Mouse (Mus musculus) cerebellum, postnatal 36 days (tissue): ENCODE measurements around the gene Olfr926.
"Not testable (repeated sequence)": the region's sequence is repeated elsewhere in the genome, so short reads cannot be mapped to it uniquely, and the experiment has no call there.

Experiments used
- DNase-seq, 2 experiments: peaks; one replicate each; pipeline ENCODE4 v3.0.0; 2021 to 2022; ENCODE audit warnings: mixed read lengths in 2 of 2

Gene Olfr926

DNA sequence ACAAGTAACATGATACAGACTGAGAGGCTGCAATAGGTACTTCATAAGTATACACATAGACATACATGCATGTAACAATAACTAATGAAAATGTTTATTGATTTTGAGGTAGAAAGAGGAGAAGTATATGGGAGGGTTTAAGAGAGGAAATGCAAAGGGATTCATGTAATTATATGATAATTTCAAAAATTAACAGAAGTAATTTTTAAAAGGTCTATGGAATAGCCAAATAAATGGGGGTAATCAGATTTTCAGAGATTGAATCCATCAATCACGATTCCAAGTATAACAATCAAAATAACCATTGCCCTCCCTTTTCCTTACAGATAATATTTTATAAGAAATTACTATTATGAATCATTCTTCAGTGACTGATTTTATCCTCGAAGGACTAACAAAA lies at the start of gene Olfr926:
Gene Olfr926 (plus strand): TSS at position 301 of the 400 bp plus-strand sequence.
- DNase-seq = no peak

DNA sequence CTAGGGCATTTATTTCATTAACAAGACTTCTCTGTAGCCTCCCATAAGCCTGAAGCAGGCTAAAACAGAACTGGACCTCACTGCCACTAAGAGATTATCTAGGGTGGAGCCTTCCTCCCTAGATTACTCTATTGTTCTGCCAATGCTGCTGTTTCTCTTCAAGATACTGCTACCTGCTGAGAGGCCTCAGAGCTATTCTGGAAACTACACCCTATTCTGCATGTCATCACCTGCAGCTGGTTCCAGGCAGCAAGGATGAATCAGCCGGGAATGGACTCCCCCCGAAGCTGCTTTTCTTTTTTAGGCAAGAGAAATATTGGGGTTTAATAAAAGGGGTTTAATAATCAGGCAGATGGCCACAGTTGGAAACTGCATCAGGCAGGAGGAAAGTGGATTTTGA lies 43.9 kb upstream of the Olfr926 start:
- no peak for DNase-seq

DNA sequence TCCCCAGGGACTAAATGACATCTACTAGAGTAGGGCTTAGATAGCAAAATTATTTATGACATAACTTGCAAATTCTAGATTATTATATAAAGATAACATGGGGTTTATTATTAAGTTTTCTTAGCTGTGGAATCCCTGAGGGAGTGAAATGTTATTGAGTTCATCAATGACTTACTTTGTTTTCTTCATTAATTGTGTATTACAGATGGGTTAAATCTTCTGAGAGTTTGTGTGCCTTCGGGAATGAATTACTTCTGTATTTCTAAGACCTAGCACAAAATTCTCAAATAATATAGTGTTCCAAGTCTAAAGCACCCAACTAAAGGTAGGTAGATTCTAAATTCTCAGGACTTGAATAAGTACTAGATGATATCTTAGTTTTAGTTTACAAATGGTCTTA lies 32.8 kb upstream of the Olfr926 start, which contains the start of gene Olfr924:
Gene Olfr924 (plus strand): TSS at position 301 of the 400 bp plus-strand sequence.
- no peak for DNase-seq

- no peak for DNase-seq
Measured at GRCm38 (mm10) chr9:38854760-38855159, 22.2 kb upstream of the Olfr926 start, which contains the start of gene Olfr26. Gene Olfr26 (plus strand): TSS chr9:38855060.

DNA sequence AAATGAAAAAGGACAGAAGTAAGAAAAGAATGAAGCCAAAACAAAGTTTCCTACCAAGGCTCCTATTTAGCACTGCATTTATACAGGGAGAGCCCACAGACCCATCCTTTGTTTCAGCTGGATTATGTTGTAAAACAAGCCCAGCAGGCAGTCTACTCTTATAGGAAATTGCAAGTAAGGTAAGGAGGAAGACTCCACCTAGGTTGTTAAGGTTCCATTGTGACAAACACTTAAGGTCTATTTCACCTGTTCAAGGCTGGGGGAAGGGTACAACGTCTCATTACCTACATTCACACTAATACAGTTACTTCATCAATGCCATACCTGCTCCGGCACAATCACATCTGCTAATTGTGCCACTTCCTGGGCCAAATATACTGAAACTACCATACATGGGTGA lies 2.0 kb upstream of the Olfr926 start:
- DNase-seq = not testable (repeated sequence)
